Mouse (Mus musculus): ENCODE data around the gene Slc51b. TPM values are rescaled to one million over a fixed set of nuclear protein-coding genes. Genes with fewer than 3 reads are reported as not detected.
A peak's percentile ranks its signal among the peaks of the same experiment; 100 is the strongest.

Gene Slc51b
- polyA plus RNA-seq, 1 experiment, result not detected

GRCm38 (mm10) chr9:65460732-65461442, 38.1 kb upstream of the Slc51b start, which contains the start of gene Spg21:
Gene Spg21 (plus strand): TSS chr9:65460947.
- H3ac ChIP-seq (ENCODE audit: control insufficient read depth, insufficient read length), result peak within 1 kb of the TSS; percentile 58
- peaks cover 8% of the 10 kb centered on the region for H3K36me3 ChIP-seq (ENCODE audit: control insufficient read depth, insufficient read depth)
- no peaks in the 10 kb centered on the region for H3K27me3 ChIP-seq (ENCODE audit: control insufficient read depth, insufficient read depth, insufficient read length)
- TF ChIP-seq POLR2AphosphoS2 (IDR thresholded peaks at IDR 0.05; ENCODE audit: insufficient read length, low read depth) (no peak), POLR2A (IDR thresholded peaks at IDR 0.05; ENCODE audit: insufficient read length, low read depth) (peak; percentile 57), USF1 (IDR thresholded peaks at IDR 0.05; ENCODE audit: low read depth) (peak; percentile 46), MYOD1 (IDR thresholded peaks at IDR 0.05; ENCODE audit: control insufficient read depth in 1 of 3, insufficient read length in 2 of 3, low read depth in 2 of 3) (peak in 2 of 3 experiments; percentile 11 to 57)
- H3K4me2 ChIP-seq (ENCODE audit: low read depth), result peak within 1 kb of the TSS; percentile 80
- H3K4me3 ChIP-seq, result peak within 1 kb of the TSS; percentile 65
- H3K79me2 ChIP-seq (ENCODE audit: control insufficient read depth, insufficient read depth), result peaks cover 26% of the 10 kb centered on the region

GRCm38 (mm10) chr9:65460198-65460597, 37.4 kb upstream of the Slc51b start:
- Histone ChIP-seq H3K27me3 (ENCODE audit: control insufficient read depth, insufficient read depth, insufficient read length) (no peaks in the 10 kb centered on the region), H3K36me3 (ENCODE audit: control insufficient read depth, insufficient read depth) (peaks cover under 1% of the 10 kb centered on the region), H3K79me2 (ENCODE audit: control insufficient read depth, insufficient read depth) (peaks cover 25% of the 10 kb centered on the region), H3K4me3 (peak overlapping the region; percentile 65), H3ac (ENCODE audit: control insufficient read depth, insufficient read length) (peak overlapping the region; percentile 58), H3K4me2 (ENCODE audit: low read depth) (peak overlapping the region; percentile 75)
- no peak for TF ChIP-seq USF1 (IDR thresholded peaks at IDR 0.05; ENCODE audit: low read depth)
- no peak for TF ChIP-seq SRF (IDR thresholded peaks at IDR 0.05; ENCODE audit: control insufficient read depth, insufficient read length, low read depth)
- no peak for TF ChIP-seq POLR2AphosphoS2 (IDR thresholded peaks at IDR 0.05; ENCODE audit: insufficient read length, low read depth)
- no peak for TF ChIP-seq POLR2A (IDR thresholded peaks at IDR 0.05; ENCODE audit: insufficient read length, low read depth)
- TF ChIP-seq MYOD1 (IDR thresholded peaks at IDR 0.05; ENCODE audit: control insufficient read depth in 1 of 3, insufficient read length in 2 of 3, low read depth in 2 of 3), result no peak
- TF ChIP-seq MYOG (IDR thresholded peaks at IDR 0.05; ENCODE audit: control insufficient read depth in 1 of 3, insufficient read depth in 1 of 3, insufficient read length in 2 of 3, low read depth in 2 of 3), result no peak
- no peak for TF ChIP-seq TCF3 (IDR thresholded peaks at IDR 0.05; ENCODE audit: insufficient read length, low read depth)
- TF ChIP-seq TCF12 (IDR thresholded peaks at IDR 0.05; ENCODE audit: insufficient read depth, poor library complexity, severe bottlenecking), result no peak
- no peak for TF ChIP-seq CEBPB (IDR thresholded peaks at IDR 0.05; ENCODE audit: insufficient read depth, poor library complexity, severe bottlenecking)
- no peak for TF ChIP-seq MAX (IDR thresholded peaks at IDR 0.05; ENCODE audit: low read depth)
- no peak for TF ChIP-seq REST (IDR thresholded peaks at IDR 0.05; ENCODE audit: insufficient read depth, insufficient read length)
- TF ChIP-seq E2F4 (IDR thresholded peaks at IDR 0.05; ENCODE audit: insufficient read depth), result no peak

DNA sequence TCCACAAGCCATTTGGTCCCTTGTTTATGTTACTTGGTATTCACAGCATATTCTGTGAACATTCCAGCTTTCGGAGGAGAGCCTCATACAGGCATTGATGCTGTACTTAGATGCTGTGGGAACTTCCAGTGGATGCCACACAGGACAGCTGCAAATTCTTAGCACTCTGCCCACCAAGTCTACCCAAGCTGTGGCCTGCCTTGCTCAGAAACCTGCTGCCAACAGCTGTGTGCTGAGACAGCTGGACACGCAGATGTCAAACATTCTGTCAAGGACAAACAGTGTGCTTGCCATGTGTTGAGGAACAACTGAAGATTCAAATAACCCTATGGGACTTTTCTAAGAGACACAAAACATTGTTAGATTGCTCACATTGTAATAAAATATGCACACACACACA, 36.2 kb upstream of the Slc51b start:
- TF ChIP-seq CEBPB (IDR thresholded peaks at IDR 0.05; ENCODE audit: insufficient read depth, poor library complexity, severe bottlenecking) (no peak), POLR2A (IDR thresholded peaks at IDR 0.05; ENCODE audit: insufficient read length, low read depth) (no peak), TCF12 (IDR thresholded peaks at IDR 0.05; ENCODE audit: insufficient read depth, poor library complexity, severe bottlenecking) (peak; percentile 100), REST (IDR thresholded peaks at IDR 0.05; ENCODE audit: insufficient read depth, insufficient read length) (no peak), MYOD1 (IDR thresholded peaks at IDR 0.05; ENCODE audit: control insufficient read depth in 1 of 3, insufficient read length in 2 of 3, low read depth in 2 of 3) (peak; percentile 77 to 100 (median 100)), TCF3 (IDR thresholded peaks at IDR 0.05; ENCODE audit: insufficient read length, low read depth) (peak; percentile 99), MYOG (IDR thresholded peaks at IDR 0.05; ENCODE audit: control insufficient read depth in 1 of 3, insufficient read depth in 1 of 3, insufficient read length in 2 of 3, low read depth in 2 of 3) (peak; percentile 99 to 100 (median 100))
- no peaks in the 10 kb centered on the region for H3K27me3 ChIP-seq (ENCODE audit: control insufficient read depth, insufficient read depth, insufficient read length)
- no peak overlapping the region for H3K4me3 ChIP-seq
- no peak overlapping the region for H3ac ChIP-seq (ENCODE audit: control insufficient read depth, insufficient read length)
- H3K4me2 ChIP-seq (ENCODE audit: low read depth), result no peak overlapping the region
- H3K36me3 ChIP-seq (ENCODE audit: control insufficient read depth, insufficient read depth), result no peaks in the 10 kb centered on the region
- H3K79me2 ChIP-seq (ENCODE audit: control insufficient read depth, insufficient read depth), result peaks cover 19% of the 10 kb centered on the region

- Histone ChIP-seq H3ac (ENCODE audit: control insufficient read depth, insufficient read length) (no peak overlapping the region), H3K4me3 (no peak overlapping the region), H3K79me2 (ENCODE audit: control insufficient read depth, insufficient read depth) (no peaks in the 10 kb centered on the region), H3K36me3 (ENCODE audit: control insufficient read depth, insufficient read depth) (peaks cover 17% of the 10 kb centered on the region), H3K4me2 (ENCODE audit: low read depth) (no peak overlapping the region), H3K27me3 (ENCODE audit: control insufficient read depth, insufficient read depth, insufficient read length) (no peaks in the 10 kb centered on the region)
- no peak for TF ChIP-seq TCF3 (IDR thresholded peaks at IDR 0.05; ENCODE audit: insufficient read length, low read depth)
- no peak for TF ChIP-seq CEBPB (IDR thresholded peaks at IDR 0.05; ENCODE audit: insufficient read depth, poor library complexity, severe bottlenecking)
- TF ChIP-seq SRF (IDR thresholded peaks at IDR 0.05; ENCODE audit: control insufficient read depth, insufficient read length, low read depth), result no peak
- TF ChIP-seq USF1 (IDR thresholded peaks at IDR 0.05; ENCODE audit: low read depth), result no peak
- TF ChIP-seq POLR2AphosphoS2 (IDR thresholded peaks at IDR 0.05; ENCODE audit: insufficient read length, low read depth), result no peak
- no peak for TF ChIP-seq MYOD1 (IDR thresholded peaks at IDR 0.05; ENCODE audit: control insufficient read depth in 1 of 3, insufficient read length in 2 of 3, low read depth in 2 of 3)
- TF ChIP-seq E2F4 (IDR thresholded peaks at IDR 0.05; ENCODE audit: insufficient read depth), result no peak
- TF ChIP-seq REST (IDR thresholded peaks at IDR 0.05; ENCODE audit: insufficient read depth, insufficient read length), result no peak
- no peak for TF ChIP-seq POLR2A (IDR thresholded peaks at IDR 0.05; ENCODE audit: insufficient read length, low read depth)
- no peak for TF ChIP-seq MAX (IDR thresholded peaks at IDR 0.05; ENCODE audit: low read depth)
- no peak for TF ChIP-seq TCF12 (IDR thresholded peaks at IDR 0.05; ENCODE audit: insufficient read depth, poor library complexity, severe bottlenecking)
- TF ChIP-seq MYOG (IDR thresholded peaks at IDR 0.05; ENCODE audit: control insufficient read depth in 1 of 3, insufficient read depth in 1 of 3, insufficient read length in 2 of 3, low read depth in 2 of 3), result no peak
Observed at GRCm38 (mm10) chr9:65447951-65448350, 25.2 kb upstream of the Slc51b start.

Data from myocyte (in vitro differentiated cells).